Mouse (Mus musculus): Measurements from ENCODE around the gene Stac3. TPM values are rescaled to one million over a fixed set of nuclear protein-coding genes. Genes with fewer than 3 reads are reported as not detected.

Stac3 gene
- polyA plus RNA-seq, 1 experiment from 2014 or later = 0.53 TPM

- TF ChIP-seq CTCF (IDR thresholded peaks at IDR 0.05) = no peak
- H3K9ac ChIP-seq (replicated peaks; ENCODE audit: low read depth) = no peak overlapping the region
- no peaks in the 10 kb centered on the region for H3K9me3 ChIP-seq (ENCODE audit: low read length)
- DNase-seq (ENCODE audit: low spot score) (no peak), ATAC-seq (no peak)
- WGBS = 85% methylated on average over 4 of the region's 4 CpGs
- no peak overlapping the region for H3K27ac ChIP-seq (ENCODE audit: low read length)
- no peak overlapping the region for H3K4me2 ChIP-seq (replicated peaks; ENCODE audit: low read depth, low read length)
- no peaks in the 10 kb centered on the region for H3K4me1 ChIP-seq (ENCODE audit: insufficient read depth, low read depth, low read length)
- peaks cover 19% of the 10 kb centered on the region for H3K36me3 ChIP-seq (ENCODE audit: insufficient read depth, low read length)
- no peak overlapping the region for H3K4me3 ChIP-seq (ENCODE audit: low read depth, low read length)
- no peaks in the 10 kb centered on the region for H3K27me3 ChIP-seq (replicated peaks; ENCODE audit: insufficient read depth, low read length)
Observed at GRCm38 (mm10) chr10:127500042-127500441, 1.4 kb upstream of the Stac3 start.

GRCm38 (mm10) chr10:127508239-127508638, 6.8 kb downstream of the Stac3 start:
- no peak overlapping the region for H3K9ac ChIP-seq (replicated peaks; ENCODE audit: low read depth)
- TF ChIP-seq CTCF (IDR thresholded peaks at IDR 0.05) (peak; percentile 82), EP300 (IDR thresholded peaks at IDR 0.05) (no peak)
- H3K27me3 ChIP-seq (replicated peaks; ENCODE audit: insufficient read depth, low read length) = peaks cover 23% of the 10 kb centered on the region; the same call in 1 of the 2 replicates
- H3K9me3 ChIP-seq (ENCODE audit: low read length) = no peaks in the 10 kb centered on the region
- peak overlapping the region; percentile 56; the same call in 1 of the 2 replicates for H3K4me2 ChIP-seq (replicated peaks; ENCODE audit: low read depth, low read length)
- DNase-seq (ENCODE audit: low spot score) (peak; percentile 84), ATAC-seq (peak; percentile 34)
- H3K27ac ChIP-seq (ENCODE audit: low read length) = no peak overlapping the region
- 0 out of 2 replicates have a peak overlapping the region, but pooled peaks have one; percentile 26 for H3K4me3 ChIP-seq (ENCODE audit: low read depth, low read length)
- 8% methylated on average over 15 of the region's 15 CpGs for WGBS
- H3K4me1 ChIP-seq (ENCODE audit: insufficient read depth, low read depth, low read length) = peaks cover 8% of the 10 kb centered on the region
- no peaks in the 10 kb centered on the region for H3K36me3 ChIP-seq (ENCODE audit: insufficient read depth, low read length)

GRCm38 (mm10) chr10:127509051-127509836, 7.8 kb downstream of the Stac3 start:
- TF ChIP-seq CTCF (IDR thresholded peaks at IDR 0.05) = peak; percentile 91
- TF ChIP-seq EP300 (IDR thresholded peaks at IDR 0.05) = no peak
- DNase-seq (ENCODE audit: low spot score) (peak; percentile 86), ATAC-seq (peak; percentile 66)
- H3K4me3 ChIP-seq (ENCODE audit: low read depth, low read length) = peak overlapping the region; percentile 26; the same call in 1 of the 2 replicates
- H3K9me3 ChIP-seq (ENCODE audit: low read length) = no peaks in the 10 kb centered on the region
- peaks cover 18% of the 10 kb centered on the region for H3K4me1 ChIP-seq (ENCODE audit: insufficient read depth, low read depth, low read length)
- peaks cover 27% of the 10 kb centered on the region; the same call in 1 of the 2 replicates for H3K27me3 ChIP-seq (replicated peaks; ENCODE audit: insufficient read depth, low read length)
- H3K36me3 ChIP-seq (ENCODE audit: insufficient read depth, low read length) = no peaks in the 10 kb centered on the region
- no peak overlapping the region for H3K27ac ChIP-seq (ENCODE audit: low read length)
- H3K9ac ChIP-seq (replicated peaks; ENCODE audit: low read depth) = no peak overlapping the region
- peak overlapping the region; percentile 56 for H3K4me2 ChIP-seq (replicated peaks; ENCODE audit: low read depth, low read length)
- 1% methylated on average over 32 of the region's 35 CpGs for WGBS

- peaks cover 27% of the 10 kb centered on the region; the same call in 1 of the 2 replicates for H3K27me3 ChIP-seq (replicated peaks; ENCODE audit: insufficient read depth, low read length)
- 24% methylated on average over 17 of the region's 17 CpGs for WGBS
Observed at GRCm38 (mm10) chr10:127509837-127510701, 8.6 kb downstream of the Stac3 start.

GRCm38 (mm10) chr10:127510895-127511617, 9.6 kb downstream of the Stac3 start:
- no peak overlapping the region for H3K9ac ChIP-seq (replicated peaks; ENCODE audit: low read depth)
- no peak overlapping the region for H3K4me3 ChIP-seq (ENCODE audit: low read depth, low read length)
- no peaks in the 10 kb centered on the region for H3K36me3 ChIP-seq (ENCODE audit: insufficient read depth, low read length)
- ATAC-seq (no peak), DNase-seq (ENCODE audit: low spot score) (no peak)
- H3K4me1 ChIP-seq (ENCODE audit: insufficient read depth, low read depth, low read length) = peaks cover 24% of the 10 kb centered on the region
- WGBS = 24% methylated on average over 11 of the region's 11 CpGs
- no peak overlapping the region for H3K27ac ChIP-seq (ENCODE audit: low read length)
- TF ChIP-seq CTCF (IDR thresholded peaks at IDR 0.05) = no peak
- H3K27me3 ChIP-seq (replicated peaks; ENCODE audit: insufficient read depth, low read length) = peaks cover 27% of the 10 kb centered on the region; the same call in 1 of the 2 replicates
- H3K4me2 ChIP-seq (replicated peaks; ENCODE audit: low read depth, low read length) = peak overlapping the region; percentile 91
- H3K9me3 ChIP-seq (ENCODE audit: low read length) = no peaks in the 10 kb centered on the region

More at GRCm38 (mm10) chr10:127509837-127510701, 8.6 kb downstream of the Stac3 start:
- no peaks in the 10 kb centered on the region for H3K9me3 ChIP-seq (ENCODE audit: low read length)
- H3K9ac ChIP-seq (replicated peaks; ENCODE audit: low read depth) = no peak overlapping the region
- H3K4me1 ChIP-seq (ENCODE audit: insufficient read depth, low read depth, low read length) = peaks cover 24% of the 10 kb centered on the region
- H3K4me3 ChIP-seq (ENCODE audit: low read depth, low read length) = no peak overlapping the region
- ATAC-seq (no peak), DNase-seq (ENCODE audit: low spot score) (no peak)
- TF ChIP-seq EP300 (IDR thresholded peaks at IDR 0.05) = no peak
- no peak for TF ChIP-seq CTCF (IDR thresholded peaks at IDR 0.05)
- no peaks in the 10 kb centered on the region for H3K36me3 ChIP-seq (ENCODE audit: insufficient read depth, low read length)
- H3K4me2 ChIP-seq (replicated peaks; ENCODE audit: low read depth, low read length) = no peak overlapping the region
- no peak overlapping the region for H3K27ac ChIP-seq (ENCODE audit: low read length)
